Mouse (Mus musculus) ES-E14 (cell line): ENCODE data around the gene Rad50. TPM values are rescaled to one million over a fixed set of nuclear protein-coding genes. Genes with fewer than 3 reads are reported as not detected.

Source experiments
- DNase-seq: peaks from one replicate; pipeline ENCODE4 v3.0.0-alpha.2; 2013; ENCODE audit warnings: low read depth, low spot score
- H3K27ac ChIP-seq: 2 replicates; pipeline ENCODE4 v1.5.1; 2012; ENCODE audit warnings: low read depth, mild to moderate bottlenecking, low read length, moderate library complexity, mixed read lengths; ENCODE audit not compliant: poor library complexity, insufficient read depth, severe bottlenecking
- H3K36me3 ChIP-seq: 2 replicates; pipeline ENCODE4 v1.6.1; 2012; ENCODE audit warnings: mild to moderate bottlenecking, low read length, moderate library complexity, mixed read lengths; ENCODE audit not compliant: control insufficient read depth, poor library complexity, insufficient read depth, severe bottlenecking
- H3K4me1 ChIP-seq, 2 experiments: fragments of 150-350 bp in 1 of 2; sonication (generic) in 1 of 2; 2 replicates each; pipeline ENCODE4 v1.6.1; 2012; ENCODE audit warnings: low read length in 2 of 2, mild to moderate bottlenecking in 1 of 2, mixed read lengths in 1 of 2; ENCODE audit not compliant: control insufficient read depth in 2 of 2, insufficient read depth in 2 of 2, poor library complexity in 1 of 2
- H3K4me3 ChIP-seq, 2 experiments: fragments of 150-350 bp in 1 of 2; sonication (generic) in 1 of 2; 2 replicates each; pipeline ENCODE4 v1.5.1; 2012; ENCODE audit warnings: low read length in 2 of 2, low read depth in 1 of 2, mild to moderate bottlenecking in 1 of 2, mixed read lengths in 1 of 2; ENCODE audit not compliant: insufficient read depth in 1 of 2, poor library complexity in 1 of 2, severe bottlenecking in 1 of 2
- H3K9ac ChIP-seq: 2 replicates; pipeline ENCODE4 v1.6.1; 2012; ENCODE audit warnings: low read depth, mild to moderate bottlenecking, low read length, mixed read lengths; ENCODE audit not compliant: poor library complexity, insufficient read depth, severe bottlenecking
- H3K9me3 ChIP-seq: fragments of 150-350 bp; sonication (generic); 2 replicates; pipeline ENCODE4 v1.6.1; 2012; ENCODE audit warnings: low read depth, mild to moderate bottlenecking, low read length; ENCODE audit not compliant: control insufficient read depth, insufficient read depth
- CHD2 ChIP-seq: IDR thresholded peaks from 2 replicates; pipeline ENCODE4 v1.6.1; 2014; ENCODE audit warnings: mild to moderate bottlenecking, low read depth, low read length, inconsistent platforms
- HCFC1 ChIP-seq: IDR thresholded peaks from 2 replicates; pipeline ENCODE4 v1.6.1; 2012; ENCODE audit warnings: low read length, inconsistent platforms, borderline replicate concordance; ENCODE audit not compliant: insufficient read depth
- MAFK ChIP-seq: IDR thresholded peaks from 2 replicates; pipeline ENCODE4 v1.6.1; 2014; ENCODE audit warnings: mild to moderate bottlenecking, low read depth, low read length, inconsistent platforms; ENCODE audit not compliant: insufficient read depth
- ZC3H11A ChIP-seq: IDR thresholded peaks from 2 replicates; pipeline ENCODE4 v1.6.1; 2012; ENCODE audit warnings: low read depth, mild to moderate bottlenecking, inconsistent platforms, low read length, borderline replicate concordance
- ZNF384 ChIP-seq: IDR thresholded peaks from 2 replicates; pipeline ENCODE4 v1.6.1; 2012; ENCODE audit warnings: low read depth, low read length, inconsistent platforms
- in situ Hi-C, 2 experiments: fragments of 600-800 bp; cut with MboI; formaldehyde crosslinking; loops; one replicate each; pipeline ENCODE4 v1.15.1; 2025; ENCODE audit warnings: low sequenced_read_pairs in 2 of 2, inconsistent platforms in 1 of 2; ENCODE audit not compliant: unreplicated experiment in 2 of 2
- total RNA-seq: library from RNA; depleted of rRNA; stranded (reverse); fragments of 300-350 nt; gene quantifications from 2 replicates; pipeline ENCODE4 v1.2.3, GENCODE M21; 2012

Rad50 gene
- total RNA-seq, 1 experiment = 32.0 TPM

DNA sequence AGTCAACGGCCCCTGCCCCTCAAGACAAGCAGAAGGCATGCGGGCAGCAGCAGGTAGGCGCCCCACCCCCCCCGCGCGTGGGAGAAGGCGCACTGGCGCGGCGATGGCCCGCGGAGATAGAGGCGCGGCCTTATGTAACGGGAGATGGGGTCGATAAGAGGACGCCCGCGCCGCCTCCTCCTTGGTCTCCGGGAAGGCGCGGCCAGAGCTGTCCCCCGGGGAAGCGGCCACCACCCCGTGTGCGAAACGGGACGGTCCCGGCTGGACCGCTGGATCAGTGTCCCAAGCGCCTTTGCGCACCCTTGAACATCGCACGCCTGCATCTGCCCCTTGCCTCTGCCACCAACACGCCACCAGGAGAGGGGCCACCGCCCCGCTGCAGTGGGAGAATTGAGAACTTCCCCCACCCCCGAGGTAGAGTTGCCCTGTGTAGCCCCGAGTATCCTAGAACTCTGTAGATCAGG is 70.9 kb downstream of the Rad50 start:
- Histone ChIP-seq H3K9me3 (no peaks in the 10 kb centered on the region), H3K4me1 (peaks cover 0 to 13% of the 10 kb centered on the region in 2 experiments; a peak in 1 of 4 replicates), H3K4me3 (peak overlapping the region; percentile 30 to 41; a peak in 3 of 4 replicates), H3K9ac (peak overlapping the region; percentile 45; the same call in 1 of the 2 replicates), H3K27ac (no peak overlapping the region), H3K36me3 (no peaks in the 10 kb centered on the region)
- no peak for DNase-seq
- in situ Hi-C loops = no loop called here
- TF ChIP-seq CHD2 = no peak
- no peak for TF ChIP-seq ZC3H11A
- TF ChIP-seq MAFK = no peak

DNA sequence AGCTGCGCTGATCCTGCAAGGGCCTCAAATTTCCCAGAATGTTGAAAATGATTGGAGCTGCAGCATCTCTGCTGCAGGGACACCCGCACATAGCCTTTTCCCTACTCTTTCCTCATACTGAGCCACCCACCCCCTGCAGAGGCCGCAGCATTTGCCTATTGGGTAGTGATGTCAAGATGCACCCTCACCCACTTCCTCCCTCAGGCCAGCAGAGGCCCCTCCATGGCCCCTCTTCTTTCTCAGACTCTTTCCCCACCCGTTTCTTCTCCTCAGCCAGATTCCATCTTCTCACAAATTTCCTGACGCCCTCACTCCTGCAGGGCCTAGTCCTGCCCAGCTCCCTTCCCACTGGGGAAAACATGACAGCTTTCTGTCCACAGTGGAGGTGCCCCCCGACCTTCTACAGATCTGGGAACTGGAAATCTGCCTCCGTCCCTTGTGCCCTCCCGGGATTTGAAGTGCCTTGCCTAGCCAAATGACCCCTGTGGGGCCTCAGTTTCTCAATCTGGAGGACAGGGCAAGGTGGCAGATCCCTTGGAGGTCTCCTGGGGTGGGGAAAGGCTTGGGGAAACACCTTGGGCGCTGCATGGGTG is 71.4 kb downstream of the Rad50 start:
- Histone ChIP-seq H3K27ac (no peak overlapping the region), H3K9ac (peak overlapping the region; percentile 45; the same call in 1 of the 2 replicates), H3K4me1 (peaks cover 0 to 12% of the 10 kb centered on the region in 2 experiments; a peak in 1 of 4 replicates), H3K4me3 (peak overlapping the region; percentile 30 to 41; a peak in 2 of 4 replicates), H3K9me3 (no peaks in the 10 kb centered on the region), H3K36me3 (no peaks in the 10 kb centered on the region)
- no peak for DNase-seq
- in situ Hi-C loops = no loop called here
- TF ChIP-seq MAFK = no peak
- no peak for TF ChIP-seq ZNF384
- TF ChIP-seq CHD2 = no peak
- no peak for TF ChIP-seq HCFC1
- TF ChIP-seq ZC3H11A = no peak

DNA sequence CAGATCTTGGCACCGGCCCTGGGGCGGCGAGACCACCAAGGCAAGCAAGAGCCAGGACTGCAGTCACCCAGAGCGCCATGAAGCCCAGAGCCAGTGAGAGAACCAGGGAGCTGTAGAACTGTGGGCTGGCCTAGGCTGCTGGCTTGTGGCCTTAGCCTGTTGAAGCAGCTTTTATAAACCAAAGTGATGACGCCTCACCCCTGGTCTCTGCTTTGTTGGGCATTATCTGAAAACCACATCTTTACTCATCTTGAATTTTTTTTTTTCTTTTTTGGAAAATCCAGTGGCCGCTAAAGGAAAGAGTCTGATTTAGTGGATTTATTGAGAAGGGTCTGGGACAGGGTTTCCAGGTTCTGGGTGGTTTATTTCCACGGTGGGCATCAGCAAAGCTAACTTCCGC is 72.6 kb downstream of the Rad50 start, which contains the start of gene Il13:
TSS of gene Il13 (minus strand) at position 147 of the 400 bp plus-strand sequence.
- no peaks in the 10 kb centered on the region for H3K36me3 ChIP-seq
- no peak for DNase-seq
- no peak within 1 kb of the TSS for H3K27ac ChIP-seq
- TF ChIP-seq CHD2 = no peak
- TF ChIP-seq HCFC1 = no peak
- no peak for TF ChIP-seq ZNF384
- no peak for TF ChIP-seq ZC3H11A
- no peak for TF ChIP-seq MAFK
- peaks cover 0 to 12% of the 10 kb centered on the region in 2 experiments; a peak in 1 of 4 replicates for H3K4me1 ChIP-seq
- in situ Hi-C loops = no loop called here
- H3K9me3 ChIP-seq = no peaks in the 10 kb centered on the region
- H3K9ac ChIP-seq = no peak within 1 kb of the TSS
- no peak within 1 kb of the TSS for H3K4me3 ChIP-seq

DNA sequence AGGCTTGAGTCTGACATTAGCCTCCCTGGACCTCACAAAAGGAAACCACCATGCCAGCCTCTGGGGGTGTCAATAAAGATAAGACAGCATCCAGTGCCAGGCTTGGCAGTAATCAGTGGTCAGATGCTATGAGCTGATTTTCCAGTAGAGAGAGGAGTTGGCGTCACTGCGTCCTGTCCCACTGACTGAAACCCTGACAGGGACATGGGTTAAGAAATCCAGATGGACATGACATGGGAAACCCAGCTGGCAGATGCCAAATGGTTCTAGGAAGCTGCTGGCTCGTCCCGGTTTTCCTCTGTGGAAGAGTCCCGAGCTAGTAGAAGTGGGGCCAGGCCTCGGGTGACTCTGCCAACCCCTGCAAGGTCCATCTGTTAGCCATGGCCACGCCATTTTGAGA is 73.5 kb downstream of the Rad50 start:
- Histone ChIP-seq H3K4me1 (peaks cover 0 to 12% of the 10 kb centered on the region in 2 experiments; a peak in 1 of 4 replicates), H3K27ac (no peak overlapping the region), H3K36me3 (no peaks in the 10 kb centered on the region), H3K9me3 (no peaks in the 10 kb centered on the region), H3K9ac (no peak overlapping the region), H3K4me3 (no peak overlapping the region)
- in situ Hi-C loops = no loop called here
- no peak for DNase-seq
- TF ChIP-seq ZC3H11A = no peak
- no peak for TF ChIP-seq ZNF384
- TF ChIP-seq HCFC1 = no peak
- no peak for TF ChIP-seq MAFK
- TF ChIP-seq CHD2 = no peak
